Mouse (Mus musculus): ENCODE measurements around the gene Mall.

- TF ChIP-seq CTCF (IDR thresholded peaks at IDR 0.05; ENCODE audit: insufficient read depth, low read depth, low read length) (no peak), POLR2A (IDR thresholded peaks at IDR 0.05; ENCODE audit: insufficient read depth, low read depth, low read length) (no peak)
Observed at GRCm38 (mm10) chr2:127667843-127668506, 61.8 kb downstream of the Mall start.
